Mouse (Mus musculus): ENCODE data around the gene Taf1b.

DNA sequence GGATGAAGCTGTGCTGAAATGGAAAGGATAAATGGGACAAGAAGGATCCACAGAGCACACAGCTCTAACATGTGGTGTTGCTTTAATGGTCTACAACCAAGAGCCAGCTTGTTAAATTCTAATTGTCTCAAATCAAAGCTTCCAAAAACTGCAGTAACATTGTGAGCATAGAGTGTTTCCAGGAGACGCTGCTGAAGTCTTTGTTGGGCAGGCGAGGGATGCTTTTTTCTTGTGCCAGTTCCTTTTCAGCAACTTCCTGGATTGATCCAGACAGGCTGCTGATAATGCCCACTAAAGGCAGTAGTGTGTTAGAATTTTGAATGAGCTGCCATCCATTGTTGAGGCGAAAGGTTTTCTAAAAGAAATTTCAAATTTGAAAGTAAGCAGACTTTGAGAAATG is 22.9 kb downstream of the Taf1b start:
- no peak for TF ChIP-seq CTCF (IDR thresholded peaks at IDR 0.05; ENCODE audit: low read depth, low read length)
- no peak for TF ChIP-seq POLR2A (IDR thresholded peaks at IDR 0.05; ENCODE audit: insufficient read depth, low read length)

Measured in ES-Bruce4 (cell line).